Mouse (Mus musculus) layer of hippocampus, postnatal 10 days (tissue): Measurements from ENCODE around the gene Gm17720. TPM values are rescaled to one million over a fixed set of nuclear protein-coding genes. Genes with fewer than 3 reads are reported as not detected.
"Not testable (repeated sequence)": the region's sequence is repeated elsewhere in the genome, so short reads cannot be mapped to it uniquely, and the experiment has no call there.

Experiments used
- DNase-seq, 2 experiments: peaks; one replicate each; pipeline ENCODE4 v3.0.0; 2021; ENCODE audit warnings: low spot score in 2 of 2
- total RNA-seq, 2 experiments: library from RNA; stranded (reverse); gene quantifications; 2 replicates each; pipeline ENCODE4 v1.2.3; 2021

Gene Gm17720
- total RNA-seq, 2 experiments from 2014 or later, result not detected

- DNase-seq, result no peak
Observed at GRCm38 (mm10) chr8:110040509-110040908, 62.0 kb downstream of the Gm17720 start.

- DNase-seq, result no peak
Observed at GRCm38 (mm10) chr8:110039659-110040058, 62.9 kb downstream of the Gm17720 start, which contains the start of gene Chst4. Chst4 (minus strand) TSS chr8:110039740.

- DNase-seq, result no peak
Observed at GRCm38 (mm10) chr8:110039216-110039615, 63.3 kb downstream of the Gm17720 start.

- peak; percentile 28 to 30 for DNase-seq
Observed at GRCm38 (mm10) chr8:110036156-110036555, 66.4 kb downstream of the Gm17720 start.

GRCm38 (mm10) chr8:110034331-110034730, 68.2 kb downstream of the Gm17720 start:
- DNase-seq, result no peak

GRCm38 (mm10) chr8:110033771-110034170, 68.8 kb downstream of the Gm17720 start:
- DNase-seq, result not testable (repeated sequence)

Other genes starting within 250 kb of the Gm17720 start
- gene Phlpp2, start 234.2 kb downstream of the Gm17720 start, total RNA-seq, result 10 to 100 TPM; 23.4 to 23.9 TPM
- not detected for gene Marveld3, start 140.6 kb downstream of the Gm17720 start, total RNA-seq
- not detected for gene Tat, start 112.3 kb downstream of the Gm17720 start, total RNA-seq
- not detected for gene Chst4, start 63.0 kb downstream of the Gm17720 start, total RNA-seq
- 10 to 100 TPM; 18.3 to 19.6 TPM for gene Zfp612, start 23.0 kb downstream of the Gm17720 start, total RNA-seq
- gene Gm21964, start 1.5 kb downstream of the Gm17720 start, total RNA-seq, result not detected
- 100 to 1,000 TPM; 106 to 116 TPM for gene Calb2, start 65.5 kb upstream of the Gm17720 start, total RNA-seq
- 1 to 10 TPM; 6.1 to 6.7 TPM for gene Cmtr2, start 112.9 kb upstream of the Gm17720 start, total RNA-seq
- gene Hydin, start 164.2 kb upstream of the Gm17720 start, total RNA-seq, result 1 to 10 TPM; 1.0 to 1.4 TPM